Mouse (Mus musculus): ENCODE measurements at regions not wholly inside any gene's neighbourhood (a gene's known extent, or its start where the extent isn't known, plus 50 kb on each side); places are given as distances from the start of the nearest gene placed in this dataset.

GRCm38 (mm10) chr1:186508358-186508757 is 197.4 kb downstream of the Tgfb2 start:
- no peak for TF ChIP-seq GATA1 (IDR thresholded peaks at IDR 0.05; ENCODE audit: borderline replicate concordance, low read length)
- TF ChIP-seq FLI1 (IDR thresholded peaks at IDR 0.05; ENCODE audit: low read length): no peak

All from megakaryocyte, embryonic 14.5 days (primary cell).